Mouse (Mus musculus) cerebellum, adult (tissue): Measurements from ENCODE around the gene Wdr46.
A peak's percentile ranks its signal among the peaks of the same experiment; 100 is the strongest.

Experiments
- ATAC-seq: cut with Nextera tagmentation; 2 replicates; pipeline ENCODE4 v1.9.2; 2017; ENCODE audit warnings: mild to moderate bottlenecking, moderate library complexity, mixed read lengths; ENCODE audit not compliant: insufficient number of reproducible peaks, low FRiP score, low TSS enrichment

The Wdr46 gene

GRCm38 (mm10) chr17:33911052-33911812 is 29.2 kb upstream of the Wdr46 start:
- ATAC-seq: no peak

- ATAC-seq: no peak
Measured at GRCm38 (mm10) chr17:33911813-33912414, 28.5 kb upstream of the Wdr46 start.

GRCm38 (mm10) chr17:33913264-33913663 is 27.2 kb upstream of the Wdr46 start:
- no peak for ATAC-seq

GRCm38 (mm10) chr17:33913905-33914304 is 26.6 kb upstream of the Wdr46 start:
- no peak for ATAC-seq

- no peak for ATAC-seq
Measured at GRCm38 (mm10) chr17:33914969-33915391, 25.5 kb upstream of the Wdr46 start.

- ATAC-seq: peak; percentile 92
Measured at GRCm38 (mm10) chr17:33915671-33916250, 24.7 kb upstream of the Wdr46 start, which contains the start of the genes Tapbp and Zbtb22. TSS of gene Tapbp (plus strand) at chr17:33915899. TSS of gene Zbtb22 (plus strand) at chr17:33915904.

DNA sequence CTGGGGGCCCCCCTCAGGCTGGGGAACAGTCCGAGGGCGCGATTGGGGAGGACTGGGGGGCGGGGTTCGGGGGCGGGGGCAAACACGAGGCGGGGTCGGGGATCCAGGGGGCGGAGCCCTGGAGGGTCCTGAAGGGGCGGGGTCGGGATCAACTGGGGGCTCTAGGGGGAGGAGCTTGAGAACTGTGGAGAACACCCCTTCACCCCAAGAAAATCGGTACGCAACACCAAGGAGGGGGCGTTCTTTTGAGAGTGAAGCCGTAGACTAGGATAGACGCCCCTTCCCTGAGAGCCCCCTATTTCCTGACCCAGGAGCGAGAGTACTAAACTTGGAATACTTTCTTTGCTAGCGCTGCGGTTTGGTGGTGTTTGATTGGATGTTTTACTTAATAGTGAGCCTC is 24.2 kb upstream of the Wdr46 start:
- ATAC-seq: no peak

- no peak for ATAC-seq
Measured at GRCm38 (mm10) chr17:33916847-33917655, 23.4 kb upstream of the Wdr46 start.

GRCm38 (mm10) chr17:33917656-33918292 is 22.7 kb upstream of the Wdr46 start:
- ATAC-seq: no peak

DNA sequence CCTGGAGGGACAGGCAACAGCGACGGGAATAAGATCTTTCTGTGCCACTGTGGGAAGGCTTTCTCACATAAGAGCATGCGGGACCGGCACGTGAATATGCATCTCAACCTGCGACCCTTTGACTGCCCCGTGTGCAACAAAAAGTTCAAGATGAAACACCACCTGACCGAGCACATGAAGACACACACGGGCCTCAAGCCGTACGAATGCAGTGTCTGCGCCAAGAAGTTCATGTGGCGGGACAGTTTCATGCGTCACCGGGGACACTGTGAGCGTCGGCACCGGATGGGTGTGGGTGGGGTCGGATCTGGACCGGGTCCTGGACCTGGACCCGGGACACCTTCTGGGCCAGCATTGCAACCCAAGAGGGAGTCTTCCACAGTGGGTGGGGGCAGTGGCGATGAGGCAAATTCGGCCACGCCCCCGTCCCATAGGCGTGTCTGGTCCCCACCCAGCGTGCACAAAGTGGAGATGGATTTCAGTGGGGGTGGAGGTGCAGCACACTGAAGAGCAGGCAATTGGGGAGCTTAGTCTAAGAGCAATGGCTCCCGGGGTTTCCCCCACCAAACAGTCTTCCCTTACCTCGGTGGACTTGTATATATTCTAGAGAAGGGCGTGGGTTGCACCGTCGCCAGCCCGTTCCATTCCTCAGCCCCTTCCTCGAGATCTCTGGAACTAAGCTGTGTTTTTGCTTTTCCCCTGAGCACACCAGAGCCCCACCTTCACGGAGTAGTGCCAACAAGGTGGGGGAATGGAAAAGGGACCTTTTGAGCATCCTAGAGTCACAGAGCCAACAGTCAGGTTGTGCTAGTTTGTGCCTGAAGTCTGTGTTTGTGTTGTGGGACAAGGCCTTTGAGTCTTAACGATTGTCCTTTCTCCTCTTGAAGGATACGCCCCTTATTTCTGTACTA is 21.9 kb upstream of the Wdr46 start:
- no peak for ATAC-seq

- no peak for ATAC-seq
Measured at GRCm38 (mm10) chr17:33919351-33920281, 20.8 kb upstream of the Wdr46 start.

DNA sequence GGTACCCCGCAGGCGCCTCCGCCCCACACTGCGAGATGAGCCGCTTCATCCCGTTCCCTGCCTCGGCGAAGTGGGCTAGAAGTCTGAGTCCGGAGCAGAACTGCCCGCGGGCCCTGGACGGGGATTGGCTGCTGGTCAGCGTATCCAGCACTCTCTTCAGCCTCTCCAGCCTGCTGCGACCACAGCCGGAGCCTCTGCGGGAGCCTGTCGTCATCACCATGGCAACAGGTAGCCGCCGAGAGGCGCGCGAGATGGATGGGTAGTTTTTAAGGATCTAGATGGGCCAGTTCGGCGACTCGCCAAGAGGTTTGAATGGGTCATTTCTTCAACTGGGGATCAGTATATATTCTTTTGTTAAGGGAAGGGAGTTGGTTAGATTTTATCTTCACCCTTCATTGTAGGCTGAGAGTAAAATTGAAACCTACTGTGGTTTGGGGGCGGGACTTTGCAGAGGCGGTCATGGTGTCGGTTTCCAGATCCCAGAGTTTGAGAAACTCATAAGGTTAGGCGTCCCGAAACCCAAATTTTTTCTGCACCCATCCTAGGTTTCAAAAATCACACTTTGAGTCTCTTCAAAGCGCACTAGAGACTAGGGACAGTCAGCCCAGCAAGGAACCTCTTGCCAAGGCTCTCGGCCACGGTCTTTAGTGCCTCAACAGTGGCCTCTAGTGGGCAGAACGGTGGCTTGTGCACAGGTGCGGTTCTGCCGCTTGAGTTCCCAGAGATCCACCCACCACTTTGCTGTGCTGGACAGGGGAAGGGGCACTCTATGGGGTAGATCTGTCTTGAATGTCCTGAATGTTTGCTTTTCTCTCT is 20.0 kb upstream of the Wdr46 start:
- 0 out of 2 replicates have a peak, but pooled peaks have one; percentile 19 for ATAC-seq

DNA sequence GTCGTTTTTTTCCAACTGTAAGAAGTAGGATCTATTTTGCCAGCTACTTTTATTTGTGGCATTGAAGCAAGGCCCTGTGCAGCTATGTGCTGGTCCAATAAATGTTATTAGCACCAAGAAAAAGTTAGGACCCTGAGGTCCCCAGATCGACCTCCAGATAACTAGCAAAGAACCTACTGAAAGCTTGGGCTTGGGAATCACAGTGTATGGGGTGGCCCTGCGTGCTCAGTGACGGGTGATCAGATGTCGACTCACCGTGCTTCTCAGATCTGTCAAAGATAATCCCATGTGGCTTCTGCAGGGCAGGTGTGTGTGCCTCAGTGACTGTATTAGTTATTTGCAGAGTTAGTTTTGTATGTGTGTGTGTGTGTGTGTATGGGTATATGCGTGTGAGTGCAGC is 19.1 kb upstream of the Wdr46 start:
- no peak for ATAC-seq

GRCm38 (mm10) chr17:33924577-33925283 is 15.7 kb upstream of the Wdr46 start:
- ATAC-seq: no peak

- ATAC-seq: no peak
Measured at GRCm38 (mm10) chr17:33925406-33926116, 14.9 kb upstream of the Wdr46 start.
